Mouse (Mus musculus) bone marrow, adult 2 months (tissue): ENCODE measurements around the gene Gm4491.

Source experiments
- CTCF ChIP-seq: fragments of 200-500 bp; IDR thresholded peaks from 2 replicates; pipeline ENCODE4 v1.5.1; 2011; ENCODE audit warnings: low read length, control low read depth; ENCODE audit not compliant: control insufficient read depth, insufficient read depth
- POLR2A ChIP-seq: fragments of 200-500 bp; IDR thresholded peaks from 2 replicates; pipeline ENCODE4 v1.6.1; 2011; ENCODE audit warnings: low read depth, mild to moderate bottlenecking, control low read depth, low read length, borderline replicate concordance; ENCODE audit not compliant: control insufficient read depth

- TF ChIP-seq CTCF (no peak), POLR2A (no peak)
These were observed 7.8 kb downstream of the Gm4491 start for GRCm38 (mm10) chr14:57107916-57108315.
